Mouse (Mus musculus) cerebellum, adult 11-12 months (tissue): ENCODE data around the gene Apoe.

ENCODE experiments used
- DNase-seq: peaks from one replicate; pipeline ENCODE4 v3.0.0; 2022

Gene Apoe

DNA sequence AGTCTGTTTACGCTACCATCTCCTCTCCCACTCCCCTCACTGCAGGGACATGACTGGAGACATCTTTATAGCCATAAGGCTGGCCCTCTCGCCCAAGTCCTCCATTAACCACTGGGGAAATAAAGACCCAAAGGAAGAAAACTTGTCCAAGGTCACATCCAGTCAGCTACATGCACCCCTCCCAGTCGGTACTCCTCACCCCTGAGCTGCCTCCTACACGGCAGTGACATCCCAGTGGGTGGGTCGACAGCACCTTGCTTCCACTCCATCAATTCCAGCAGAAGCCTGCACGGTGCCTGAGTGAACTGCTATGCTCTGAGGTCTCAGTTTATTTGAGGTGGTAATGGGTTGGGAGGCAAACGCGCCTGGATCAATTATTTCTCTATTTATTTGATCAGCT is 35.0 kb downstream of the Apoe start:
- peak; percentile 60 for DNase-seq

DNA sequence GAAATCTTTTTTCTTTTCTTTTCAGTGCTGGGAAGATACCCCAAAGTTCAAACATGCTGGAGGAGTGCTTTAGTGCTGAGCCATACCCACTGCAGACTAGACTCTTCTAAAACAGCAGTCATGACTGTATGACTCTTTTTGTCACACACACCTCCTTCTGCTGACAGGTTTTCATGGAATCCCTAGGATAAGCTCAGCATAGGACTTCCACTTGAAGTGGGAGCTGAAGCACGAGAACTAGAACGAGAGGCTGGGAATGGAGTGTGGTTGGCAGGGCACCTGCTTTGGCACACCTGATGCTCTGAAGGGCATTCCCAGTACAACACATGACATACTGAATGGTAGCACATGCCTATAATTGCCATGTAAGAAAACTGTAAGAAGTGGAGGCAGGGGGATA is 46.4 kb downstream of the Apoe start:
- DNase-seq, result no peak

DNA sequence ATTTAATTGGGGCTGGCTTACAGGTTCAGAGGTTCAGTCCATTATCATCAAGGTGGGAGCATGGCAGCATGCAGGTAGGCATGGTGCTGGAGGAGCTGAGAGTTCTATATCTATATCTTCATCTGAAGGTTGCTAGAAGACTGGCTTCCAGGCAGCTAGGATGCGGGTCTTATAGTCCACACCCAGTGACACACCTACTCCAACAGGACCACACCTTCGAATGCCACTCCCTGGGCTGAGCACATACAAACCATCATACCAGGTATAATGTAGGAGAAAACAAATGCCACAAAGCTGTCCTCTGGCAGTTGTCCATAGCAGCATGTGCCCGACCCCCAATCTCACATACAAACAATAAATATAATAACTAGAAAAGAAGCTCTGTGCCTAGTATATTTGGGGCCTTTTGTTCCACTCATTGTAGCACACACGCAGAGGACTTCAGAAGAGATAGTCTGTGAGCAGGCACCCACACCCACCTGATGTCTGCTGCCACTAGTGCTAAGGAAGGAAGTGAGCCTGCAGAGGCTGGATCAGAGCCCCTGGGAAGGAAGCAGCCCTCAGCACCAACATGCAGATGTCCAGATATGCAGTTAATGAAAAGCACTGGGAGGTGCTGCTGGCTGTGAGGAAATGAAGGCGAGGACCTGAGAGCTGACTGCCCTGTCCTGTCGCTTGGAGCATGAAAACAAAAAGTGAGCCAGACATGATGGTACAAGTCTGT is 47.8 kb downstream of the Apoe start:
- DNase-seq, result no peak
